Comparison of ENCODE assay signal across 9 mouse cellular contexts in genomic region chr2:148572165-148572564, GRCm38 (mm10).
DNase-seq lines count a peak whose midpoint lies in the region; ATAC-seq and TF ChIP-seq lines count a peak whose summit lies in the region.
"Had no signal": no experiment of that assay in that cellular context is flagged by ENCODE, and none has a peak within 500 bp of the region (broad histone marks: within the 10 kb centered on the region; RNA-seq: fewer than 3 reads in every experiment).

No protein-coding gene starts in this region.

- intact Hi-C loops in heart, postnatal 36 days (cut with DNase I) = loop anchor here (2.0 to 10.0 kb wide), 4 partner anchors 37 to 767 kb away; partner anchors contain the start of gene Thbd

- no peaks in the 10 kb centered on the region for H3K27me3 ChIP-seq in E14TG2a.4 (ENCODE audit: insufficient read depth, low read length)
- H3K27me3 ChIP-seq in stomach, postnatal 0 days (ENCODE audit: control insufficient read depth, insufficient read depth, low read length) = no peaks in the 10 kb centered on the region
- H3K27me3 ChIP-seq: hindbrain, embryonic 15.5 days had no signal

- H3K9me3 ChIP-seq in E14TG2a.4 (ENCODE audit: low read length) = no peaks in the 10 kb centered on the region
- no peaks in the 10 kb centered on the region for H3K9me3 ChIP-seq in stomach, postnatal 0 days (ENCODE audit: control insufficient read depth, low read length)
- H3K9me3 ChIP-seq: hindbrain, embryonic 15.5 days had no signal

- DNase-seq in cerebellum, postnatal 36 days = peak; percentile 7 to 8
- DNase-seq in embryo, embryonic 11 days = peak; percentile 69
- peak; percentile 76 to 83 for DNase-seq in heart, postnatal 36 days
- DNase-seq in layer of hippocampus, postnatal 14 days (ENCODE audit: low spot score in 2 of 2) = peak; percentile 17 to 46
- DNase-seq in lung, postnatal 4 days = peak; percentile 73 to 80
- DNase-seq in stomach, postnatal 0 days (ENCODE audit: low spot score) = peak; percentile 62

- 11% methylated on average over 1 of the region's 1 CpGs for WGBS in stomach, postnatal 0 days

- H3K9ac ChIP-seq in stomach, postnatal 0 days (ENCODE audit: low read length) = no peak overlapping the region
- H3K9ac ChIP-seq: hindbrain, embryonic 15.5 days had no signal

- H3K4me3 ChIP-seq in E14TG2a.4 (replicated peaks; ENCODE audit: low read length) = no peak overlapping the region
- H3K4me3 ChIP-seq in stomach, postnatal 0 days (ENCODE audit: low read depth, low read length) = no peak overlapping the region
- H3K4me3 ChIP-seq: hindbrain, embryonic 15.5 days had no signal

- no peak overlapping the region for H3K4me2 ChIP-seq in stomach, postnatal 0 days (replicated peaks; ENCODE audit: low read depth)
- H3K4me2 ChIP-seq: hindbrain, embryonic 15.5 days had no signal

- TF ChIP-seq CTCF in E14TG2a.4 (conservative IDR thresholded peaks at IDR 0.05; ENCODE audit: low read length) = peak; percentile 66
- peak; percentile 85 for TF ChIP-seq CTCF in stomach, postnatal 0 days (IDR thresholded peaks at IDR 0.05; ENCODE audit: low read depth)

- ATAC-seq in cerebellum, adult (ENCODE audit: insufficient number of reproducible peaks, low FRiP score, low TSS enrichment) = no peak
- ATAC-seq in stomach, postnatal 0 days (ENCODE audit: low FRiP score, low TSS enrichment) = no peak

- no peaks in the 10 kb centered on the region for H3K36me3 ChIP-seq in E14TG2a.4 (ENCODE audit: insufficient read depth, low read length)
- H3K36me3 ChIP-seq in stomach, postnatal 0 days (ENCODE audit: control insufficient read depth, insufficient read depth, low read length) = no peaks in the 10 kb centered on the region
- H3K36me3 ChIP-seq: hindbrain, embryonic 15.5 days had no signal

- no peak for TF ChIP-seq EP300 in stomach, postnatal 0 days (optimal IDR thresholded peaks at IDR 0.05)

- no peaks in the 10 kb centered on the region for H3K4me1 ChIP-seq in E14TG2a.4 (replicated peaks; ENCODE audit: low read depth, low read length)
- 0 out of 2 replicates have a peak, but pooled peaks cover 3% of the 10 kb centered on the region for H3K4me1 ChIP-seq in stomach, postnatal 0 days (replicated peaks; ENCODE audit: control insufficient read depth, insufficient read depth)
- H3K4me1 ChIP-seq: hindbrain, embryonic 15.5 days had no signal

- no peak overlapping the region for H3K27ac ChIP-seq in stomach, postnatal 0 days (replicated peaks)
- H3K27ac ChIP-seq: hindbrain, embryonic 15.5 days had no signal

Comparison
In these comparisons a context has a peak if more than half of its experiments do, and no peak if none do; other contexts are left out.
1. DNase-seq: peak in every context shown above with its lines; median percentile 80 in heart, postnatal 36 days; 76 in lung, postnatal 4 days; 69 in embryo, embryonic 11 days; 62 in stomach, postnatal 0 days; 32 in layer of hippocampus, postnatal 14 days; 8 in cerebellum, postnatal 36 days.